Mouse (Mus musculus) T-helper 1 cell (primary cell): ENCODE measurements around the gene Foxo3.

Experiments used
- in situ Hi-C: fragments of 300-600 bp; cut with MboI, MseI; formaldehyde crosslinking; loops from one replicate; pipeline ENCODE4 v1.15.1; 2025; ENCODE audit warnings: high pct_unique_total_duplicates

Gene Foxo3

GRCm38 (mm10) chr10:42189674-42190434 lies 86.7 kb downstream of the Foxo3 start:
- in situ Hi-C loops = no loop called here

- in situ Hi-C loops = no loop called here
Observed at GRCm38 (mm10) chr10:42189037-42189436, 87.5 kb downstream of the Foxo3 start.

GRCm38 (mm10) chr10:42188091-42188490 lies 88.5 kb downstream of the Foxo3 start:
- in situ Hi-C loops = no loop called here

- in situ Hi-C loops = no loop called here
Observed at GRCm38 (mm10) chr10:42186941-42187401, 89.6 kb downstream of the Foxo3 start.

- in situ Hi-C loops = no loop called here
Observed at GRCm38 (mm10) chr10:42180333-42180732, 96.2 kb downstream of the Foxo3 start.

GRCm38 (mm10) chr10:42178751-42179150 lies 97.8 kb downstream of the Foxo3 start:
- in situ Hi-C loops = no loop called here

GRCm38 (mm10) chr10:42177771-42178674 lies 98.5 kb downstream of the Foxo3 start:
- in situ Hi-C loops = no loop called here

- in situ Hi-C loops = no loop called here
Observed at GRCm38 (mm10) chr10:42174283-42174682, 102.3 kb downstream of the Foxo3 start.

GRCm38 (mm10) chr10:42173839-42174238 lies 102.7 kb downstream of the Foxo3 start:
- in situ Hi-C loops = no loop called here

- in situ Hi-C loops = no loop called here
Observed at GRCm38 (mm10) chr10:42170889-42171347, 105.6 kb downstream of the Foxo3 start.

GRCm38 (mm10) chr10:42170201-42170600 lies 106.4 kb downstream of the Foxo3 start:
- in situ Hi-C loops = no loop called here

- in situ Hi-C loops = no loop called here
Observed at GRCm38 (mm10) chr10:42154727-42155126, 121.8 kb downstream of the Foxo3 start.

- in situ Hi-C loops = no loop called here
Observed at GRCm38 (mm10) chr10:42152426-42153205, 123.9 kb downstream of the Foxo3 start.

GRCm38 (mm10) chr10:42149767-42150166 lies 126.8 kb downstream of the Foxo3 start:
- in situ Hi-C loops = loop anchor here (10.0 kb wide), 1 partner anchor 1905 kb away; no protein-coding TSS in a partner anchor

- in situ Hi-C loops = loop anchor here (10.0 kb wide), 1 partner anchor 1906 kb away; no protein-coding TSS in a partner anchor
Observed at GRCm38 (mm10) chr10:42148326-42148725, 128.2 kb downstream of the Foxo3 start.

- in situ Hi-C loops = loop anchor here (10.0 kb wide), 1 partner anchor 1910 kb away; no protein-coding TSS in a partner anchor
Observed at GRCm38 (mm10) chr10:42145221-42145620, 131.3 kb downstream of the Foxo3 start.

- in situ Hi-C loops = loop anchor here (10.0 kb wide), 1 partner anchor 1910 kb away; no protein-coding TSS in a partner anchor
Observed at GRCm38 (mm10) chr10:42144788-42145187, 131.8 kb downstream of the Foxo3 start.

- in situ Hi-C loops = loop anchor here (10.0 kb wide), 1 partner anchor 1911 kb away; no protein-coding TSS in a partner anchor
Observed at GRCm38 (mm10) chr10:42144176-42144575, 132.4 kb downstream of the Foxo3 start.

GRCm38 (mm10) chr10:42142791-42143190 lies 133.8 kb downstream of the Foxo3 start:
- in situ Hi-C loops = loop anchor here (10.0 kb wide), 1 partner anchor 1912 kb away; no protein-coding TSS in a partner anchor

GRCm38 (mm10) chr10:42142081-42142480 lies 134.5 kb downstream of the Foxo3 start:
- in situ Hi-C loops = loop anchor here (10.0 kb wide), 1 partner anchor 1913 kb away; no protein-coding TSS in a partner anchor

GRCm38 (mm10) chr10:42139749-42140148 lies 136.8 kb downstream of the Foxo3 start:
- in situ Hi-C loops = loop anchor here (10.0 kb wide), 1 partner anchor 1915 kb away; no protein-coding TSS in a partner anchor
